Mouse (Mus musculus): ENCODE measurements around the gene Fabp7. TPM values are rescaled to one million over a fixed set of nuclear protein-coding genes. Genes with fewer than 3 reads are reported as not detected.

Gene Fabp7
- polyA plus RNA-seq, 1 experiment from 2014 or later = 1,183 TPM

GRCm38 (mm10) chr10:57783289-57784130 is 1.2 kb upstream of the Fabp7 start:
- H3K4me3 ChIP-seq = peak overlapping the region; percentile 16; the same call in 1 of the 2 replicates
- ATAC-seq (replicated peaks) = peak; percentile 77
- H3K9me3 ChIP-seq = no peaks in the 10 kb centered on the region
- H3K36me3 ChIP-seq (replicated peaks) = no peaks in the 10 kb centered on the region
- no peak overlapping the region for H3K9ac ChIP-seq
- H3K4me1 ChIP-seq = peaks cover 30% of the 10 kb centered on the region
- peak overlapping the region; percentile 79 for H3K27ac ChIP-seq
- H3K27me3 ChIP-seq (replicated peaks) = no peaks in the 10 kb centered on the region
- WGBS = 9% methylated on average over 13 of the region's 13 CpGs
- peak overlapping the region; percentile 51 for H3K4me2 ChIP-seq

DNA sequence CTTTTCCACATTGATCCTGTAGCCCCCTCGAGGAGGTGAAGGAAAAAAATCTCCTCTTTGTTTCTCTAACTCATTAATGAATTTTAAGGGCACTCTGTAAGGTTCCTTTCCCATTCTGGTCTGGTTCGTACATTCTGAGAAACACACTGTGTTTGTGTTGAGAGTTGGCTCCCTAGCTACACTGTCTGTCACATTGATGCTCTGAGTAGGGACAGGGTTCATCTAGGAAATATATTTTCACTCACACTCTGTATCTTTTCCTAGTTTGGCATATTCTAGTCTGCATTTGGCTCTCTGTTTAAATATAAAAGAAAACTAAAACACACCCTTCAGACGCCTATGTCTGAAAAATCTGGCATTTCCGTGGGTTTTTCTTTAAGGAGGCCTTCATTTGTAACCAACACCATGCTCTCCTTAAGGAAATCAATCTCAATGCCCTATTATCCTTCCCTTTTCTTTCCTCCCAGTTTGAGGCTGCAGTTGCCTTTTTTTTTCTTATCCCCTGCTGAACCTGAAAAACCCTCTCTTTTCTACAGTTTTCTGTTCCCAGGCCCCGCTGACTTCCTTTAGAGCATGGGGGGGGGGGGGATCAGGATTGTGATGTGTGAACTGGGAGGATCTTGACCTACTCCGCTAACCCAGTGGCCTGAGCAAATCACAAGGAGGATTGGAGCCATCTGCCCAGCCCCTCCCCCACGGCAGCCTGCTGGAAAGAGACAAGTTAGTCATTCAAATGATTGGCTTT is 378 bp upstream of the Fabp7 start:
- 3% methylated on average over 7 of the region's 7 CpGs for WGBS
- H3K9ac ChIP-seq = 0 out of 2 replicates have a peak overlapping the region, but pooled peaks have one; percentile 17

DNA sequence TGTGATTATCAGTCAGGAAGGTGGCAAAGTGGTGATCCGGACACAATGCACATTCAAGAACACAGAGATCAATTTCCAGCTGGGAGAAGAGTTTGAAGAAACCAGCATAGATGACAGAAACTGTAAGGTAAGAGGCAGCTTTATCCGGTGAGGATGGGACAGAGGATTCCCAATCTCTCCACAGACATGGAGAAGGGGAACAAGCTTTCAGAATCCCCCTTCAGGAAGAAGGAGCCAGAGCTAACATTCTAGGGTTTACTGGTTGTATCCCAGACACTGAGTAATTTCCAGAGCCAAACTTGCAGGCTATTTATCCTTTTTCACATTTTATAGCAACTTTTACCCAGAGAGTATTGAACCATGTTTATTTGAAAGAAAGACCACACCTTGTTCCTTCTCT is 871 bp downstream of the Fabp7 start:
- peak overlapping the region; percentile 51 for H3K4me2 ChIP-seq
- 14% methylated on average over 2 of the region's 2 CpGs for WGBS
- peak overlapping the region; percentile 35 for H3K4me3 ChIP-seq
- ATAC-seq (replicated peaks) = no peak
- H3K9me3 ChIP-seq = no peaks in the 10 kb centered on the region
- peak overlapping the region; percentile 17; the same call in 1 of the 2 replicates for H3K9ac ChIP-seq
- peak overlapping the region; percentile 79 for H3K27ac ChIP-seq
- H3K4me1 ChIP-seq = peaks cover 30% of the 10 kb centered on the region
- no peaks in the 10 kb centered on the region for H3K27me3 ChIP-seq (replicated peaks)
- no peaks in the 10 kb centered on the region for H3K36me3 ChIP-seq (replicated peaks)

More for the DNA sequence above, 378 bp upstream of the Fabp7 start:
- Histone ChIP-seq H3K27me3 (replicated peaks) (no peaks in the 10 kb centered on the region), H3K4me3 (peak overlapping the region; percentile 35), H3K27ac (peak overlapping the region; percentile 79), H3K4me2 (peak overlapping the region; percentile 51), H3K36me3 (replicated peaks) (no peaks in the 10 kb centered on the region), H3K4me1 (peaks cover 30% of the 10 kb centered on the region), H3K9me3 (no peaks in the 10 kb centered on the region)
- ATAC-seq (replicated peaks) = peak; percentile 89

DNA sequence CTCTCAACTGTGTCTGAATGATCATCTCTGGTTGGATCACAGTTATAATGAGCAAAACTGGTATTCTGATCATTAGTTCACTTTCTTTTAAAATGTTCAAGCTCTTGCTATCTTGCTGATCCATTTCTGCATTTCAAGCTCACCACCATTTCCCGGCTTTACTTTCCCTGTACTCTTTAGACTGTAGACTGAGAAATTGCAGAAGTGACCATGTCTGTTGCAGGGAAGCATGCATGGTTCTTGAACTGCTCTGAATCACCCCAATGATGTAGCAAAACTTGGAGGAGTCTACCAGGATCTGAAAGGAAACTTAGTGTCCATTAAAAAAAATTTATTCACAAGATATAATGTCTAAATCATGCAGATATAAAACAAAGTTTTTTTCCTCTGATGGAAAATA is 8.3 kb downstream of the Fabp7 start:
- ATAC-seq (replicated peaks) = no peak
- no peaks in the 10 kb centered on the region for H3K36me3 ChIP-seq (replicated peaks)
- H3K4me1 ChIP-seq = peaks cover 13% of the 10 kb centered on the region; the same call in 1 of the 2 replicates
- 93% methylated on average over 1 of the region's 1 CpGs for WGBS
- H3K27ac ChIP-seq = no peak overlapping the region
- peaks cover 6% of the 10 kb centered on the region; the same call in 1 of the 2 replicates for H3K9me3 ChIP-seq
- H3K27me3 ChIP-seq (replicated peaks) = no peaks in the 10 kb centered on the region
- no peak overlapping the region for H3K4me3 ChIP-seq
- no peak overlapping the region for H3K4me2 ChIP-seq
- no peak overlapping the region for H3K9ac ChIP-seq

DNA sequence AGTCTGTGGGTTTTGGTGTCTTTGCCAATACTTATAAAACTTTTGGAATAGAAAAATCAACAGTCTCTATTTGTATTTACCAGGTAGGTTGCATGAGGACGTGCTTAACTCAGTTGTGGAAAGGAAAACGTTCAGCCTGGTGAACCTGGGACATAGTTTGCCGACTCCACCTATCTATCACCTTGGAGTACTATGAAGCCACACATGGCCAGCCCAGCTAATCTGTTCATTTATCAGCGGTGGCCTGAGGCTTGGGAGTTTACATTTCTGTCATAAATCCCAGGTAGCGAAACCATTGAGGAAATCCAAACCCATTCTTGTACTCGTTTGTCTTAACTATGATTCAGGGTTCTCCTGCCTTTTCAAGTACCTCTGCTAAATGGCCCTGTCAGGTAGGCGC is 9.3 kb downstream of the Fabp7 start, which contains the start of gene Smpdl3a:
TSS of gene Smpdl3a (plus strand) at position 318 of the 400 bp plus-strand sequence.
- peaks cover 13% of the 10 kb centered on the region; the same call in 1 of the 2 replicates for H3K4me1 ChIP-seq
- 82% methylated on average over 7 of the region's 7 CpGs for WGBS
- peak within 1 kb of the TSS; percentile 7 for H3K27ac ChIP-seq
- peak within 1 kb of the TSS; percentile 47 for H3K4me3 ChIP-seq
- no peaks in the 10 kb centered on the region for H3K36me3 ChIP-seq (replicated peaks)
- no peaks in the 10 kb centered on the region for H3K27me3 ChIP-seq (replicated peaks)
- peak within 1 kb of the TSS; percentile 73 for H3K4me2 ChIP-seq
- H3K9me3 ChIP-seq = peaks cover 6% of the 10 kb centered on the region; the same call in 1 of the 2 replicates
- peak within 1 kb of the TSS; percentile 43 for H3K9ac ChIP-seq
- no peak for ATAC-seq (replicated peaks)

DNA sequence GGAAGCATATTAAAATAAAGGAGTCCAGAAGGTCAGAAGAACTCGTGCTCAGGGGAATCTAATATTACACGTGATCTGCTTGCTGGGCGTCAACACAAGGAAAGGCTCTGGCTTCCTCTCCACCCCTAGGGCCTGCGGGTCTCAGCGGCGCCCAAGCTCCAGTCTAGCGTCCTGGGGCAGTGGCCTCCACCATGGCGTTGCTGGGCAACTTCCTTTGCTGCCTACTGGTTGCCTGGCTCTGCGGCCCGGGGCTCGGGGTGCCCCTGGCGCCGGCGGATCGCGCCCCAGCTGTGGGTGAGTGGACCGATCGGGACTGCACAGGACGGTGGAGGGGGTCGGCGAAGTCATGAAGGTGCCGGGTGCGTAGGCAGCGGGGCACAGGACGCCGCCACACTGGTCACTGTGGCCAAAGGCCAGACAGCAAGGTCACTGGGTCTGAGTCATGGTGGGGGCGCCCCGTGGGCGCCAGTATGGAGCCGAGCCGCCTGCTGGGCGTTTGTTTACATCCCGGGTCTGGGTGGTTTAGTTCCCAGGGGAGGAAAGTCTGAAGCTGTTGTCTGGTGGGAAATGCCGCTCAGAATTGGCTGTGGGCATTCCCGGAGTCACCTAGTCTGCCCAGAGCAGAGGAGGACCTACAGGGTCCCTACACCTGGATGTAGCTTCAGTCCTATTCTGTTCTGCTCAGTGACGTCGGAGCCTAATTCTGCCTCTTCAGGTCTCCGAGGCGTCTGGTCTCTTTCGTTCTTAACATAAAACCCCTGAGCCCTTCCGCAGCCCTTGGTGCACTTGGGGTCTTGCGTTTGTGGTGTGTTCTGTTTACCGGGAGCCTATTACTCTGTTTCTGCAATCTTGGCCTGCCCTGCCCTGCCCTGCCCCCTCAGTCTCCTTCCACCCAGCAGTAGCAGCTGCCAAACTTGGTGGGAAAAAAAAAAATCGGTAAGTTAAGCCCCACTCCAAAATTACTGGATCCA is 10.1 kb downstream of the Fabp7 start:
- Histone ChIP-seq H3K9me3 (peaks cover 6% of the 10 kb centered on the region; the same call in 1 of the 2 replicates), H3K36me3 (replicated peaks) (no peaks in the 10 kb centered on the region), H3K27me3 (replicated peaks) (no peaks in the 10 kb centered on the region), H3K9ac (peak overlapping the region; percentile 43), H3K4me1 (peaks cover 13% of the 10 kb centered on the region; the same call in 1 of the 2 replicates), H3K4me3 (peak overlapping the region; percentile 47), H3K27ac (peak overlapping the region; percentile 7), H3K4me2 (peak overlapping the region; percentile 73)
- WGBS = 1% methylated on average over 44 of the region's 44 CpGs
- ATAC-seq (replicated peaks) = peak; percentile 87

- H3K27me3 ChIP-seq (replicated peaks) = no peaks in the 10 kb centered on the region
- peaks cover 13% of the 10 kb centered on the region; the same call in 1 of the 2 replicates for H3K4me1 ChIP-seq
- H3K4me3 ChIP-seq = peak overlapping the region; percentile 47; the same call in 1 of the 2 replicates
- H3K27ac ChIP-seq = no peak overlapping the region
- peak overlapping the region; percentile 73 for H3K4me2 ChIP-seq
- WGBS = 47% methylated on average over 4 of the region's 4 CpGs
- H3K36me3 ChIP-seq (replicated peaks) = no peaks in the 10 kb centered on the region
- no peak; the same call in 1 of the 2 replicates for ATAC-seq (replicated peaks)
- peaks cover 6% of the 10 kb centered on the region; the same call in 1 of the 2 replicates for H3K9me3 ChIP-seq
- no peak overlapping the region for H3K9ac ChIP-seq
Observed at GRCm38 (mm10) chr10:57795542-57795941, 10.9 kb downstream of the Fabp7 start.

DNA sequence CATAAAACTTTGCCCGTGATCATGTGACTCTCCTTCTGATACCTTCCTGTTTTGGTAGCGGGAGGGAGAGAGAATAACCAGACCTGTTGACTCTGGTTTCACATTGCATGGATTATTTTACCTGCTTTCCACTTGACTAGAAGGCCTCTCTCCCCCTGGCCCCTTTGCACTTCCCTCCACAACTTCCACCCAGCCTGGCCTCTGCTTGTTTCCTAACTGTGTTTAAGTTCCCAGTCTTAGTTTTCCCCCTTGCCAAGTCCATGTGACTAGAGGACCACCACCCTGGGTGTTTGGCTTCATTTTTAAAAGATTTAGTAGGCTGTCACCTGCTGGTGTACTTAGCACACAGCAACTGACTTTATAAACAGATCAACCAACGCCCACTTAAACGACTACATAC is 11.4 kb downstream of the Fabp7 start:
- H3K9me3 ChIP-seq = peaks cover 6% of the 10 kb centered on the region; the same call in 1 of the 2 replicates
- peak; percentile 30; the same call in 1 of the 2 replicates for ATAC-seq (replicated peaks)
- peaks cover 13% of the 10 kb centered on the region; the same call in 1 of the 2 replicates for H3K4me1 ChIP-seq
- 58% methylated on average over 4 of the region's 4 CpGs for WGBS
- H3K27ac ChIP-seq = no peak overlapping the region
- H3K9ac ChIP-seq = no peak overlapping the region
- H3K36me3 ChIP-seq (replicated peaks) = no peaks in the 10 kb centered on the region
- H3K27me3 ChIP-seq (replicated peaks) = no peaks in the 10 kb centered on the region
- H3K4me3 ChIP-seq = no peak overlapping the region
- H3K4me2 ChIP-seq = no peak overlapping the region; the same call in 1 of the 2 replicates

DNA sequence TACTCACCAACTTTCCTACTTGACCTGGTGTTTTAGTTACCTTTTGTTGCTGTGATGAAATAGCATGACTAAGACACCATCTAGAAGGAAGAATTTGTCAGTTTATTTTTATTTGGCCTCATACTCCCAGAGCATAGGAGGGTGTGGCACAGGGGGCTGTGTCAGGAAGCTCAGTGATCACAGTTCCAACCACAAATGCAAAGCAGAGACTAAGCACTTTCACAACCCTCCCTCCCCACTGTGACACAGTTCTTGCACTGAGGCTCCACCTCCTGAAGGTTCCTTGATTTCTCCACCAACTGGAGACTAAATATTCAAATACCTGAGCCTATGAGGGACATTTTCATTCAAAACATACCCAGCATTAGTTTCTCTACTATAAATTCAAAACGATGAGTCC is 14.8 kb downstream of the Fabp7 start:
- ATAC-seq (replicated peaks) = no peak
- Histone ChIP-seq H3K9me3 (no peaks in the 10 kb centered on the region), H3K27me3 (replicated peaks) (no peaks in the 10 kb centered on the region), H3K4me3 (no peak overlapping the region), H3K4me2 (no peak overlapping the region), H3K4me1 (peaks cover 7% of the 10 kb centered on the region; the same call in 1 of the 2 replicates), H3K27ac (no peak overlapping the region), H3K36me3 (replicated peaks) (no peaks in the 10 kb centered on the region), H3K9ac (no peak overlapping the region)
- WGBS = 93% methylated on average over 1 of the region's 1 CpGs

- H3K9me3 ChIP-seq = no peaks in the 10 kb centered on the region
- H3K27ac ChIP-seq = no peak overlapping the region
- H3K4me3 ChIP-seq = no peak overlapping the region
- H3K9ac ChIP-seq = no peak overlapping the region
- 96% methylated on average over 6 of the region's 6 CpGs for WGBS
- H3K4me1 ChIP-seq = no peaks in the 10 kb centered on the region
- H3K4me2 ChIP-seq = no peak overlapping the region
- no peaks in the 10 kb centered on the region for H3K36me3 ChIP-seq (replicated peaks)
- ATAC-seq (replicated peaks) = no peak
- no peaks in the 10 kb centered on the region for H3K27me3 ChIP-seq (replicated peaks)
Observed at GRCm38 (mm10) chr10:57807754-57808153, 23.1 kb downstream of the Fabp7 start.

GRCm38 (mm10) chr10:57812161-57812856 is 27.6 kb downstream of the Fabp7 start:
- H3K4me2 ChIP-seq = no peak overlapping the region
- no peak overlapping the region for H3K4me3 ChIP-seq
- H3K36me3 ChIP-seq (replicated peaks) = no peaks in the 10 kb centered on the region
- 93% methylated on average over 5 of the region's 5 CpGs for WGBS
- H3K9me3 ChIP-seq = no peaks in the 10 kb centered on the region
- H3K9ac ChIP-seq = no peak overlapping the region
- no peaks in the 10 kb centered on the region for H3K4me1 ChIP-seq
- no peaks in the 10 kb centered on the region for H3K27me3 ChIP-seq (replicated peaks)
- no peak for ATAC-seq (replicated peaks)
- H3K27ac ChIP-seq = no peak overlapping the region
